Mouse (Mus musculus) G1E (cell line): Measurements from ENCODE around the gene Dars.

Experiments used
- CTCF ChIP-seq: IDR thresholded peaks from 2 replicates; pipeline ENCODE4 v1.5.1; 2012; ENCODE audit warnings: low read depth, low read length, inconsistent platforms, mixed read lengths
- GATA1 ChIP-seq: IDR thresholded peaks from 2 replicates; pipeline ENCODE4 v1.6.1; 2012; ENCODE audit warnings: borderline replicate concordance, low read length, inconsistent platforms, mixed read lengths
- TAL1 ChIP-seq: conservative IDR thresholded peaks from 2 replicates; pipeline ENCODE4 v1.6.1; 2012; ENCODE audit warnings: low read depth, low read length, inconsistent platforms, mixed read lengths

GRCm38 (mm10) chr1:128344232-128344631 lies 72.9 kb downstream of the Dars start:
- no peak for TF ChIP-seq CTCF
- no peak for TF ChIP-seq GATA1
- no peak for TF ChIP-seq TAL1
